Mouse (Mus musculus): Measurements from ENCODE around the gene Tssk1.

Tssk1 gene

DNA sequence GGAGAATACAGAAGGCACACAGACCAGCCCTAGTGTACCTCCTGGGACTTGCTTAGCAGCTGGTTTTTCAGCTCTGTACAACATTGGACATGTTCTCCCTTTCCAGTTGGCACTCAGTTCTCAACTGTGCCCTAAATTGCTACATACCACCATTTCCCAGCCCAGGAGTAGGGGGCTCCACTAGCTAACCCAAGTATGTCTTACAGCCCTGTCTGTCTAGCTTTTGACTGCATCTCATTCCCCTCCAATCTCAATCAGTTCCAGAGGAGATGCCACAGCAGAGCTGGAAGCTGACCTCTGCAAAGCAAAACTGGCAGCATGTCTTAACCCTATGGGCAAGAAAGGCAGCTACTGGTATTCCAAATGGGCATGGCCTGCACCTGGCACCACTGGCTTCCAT is 2.1 kb downstream of the Tssk1 start:
- DNase-seq (ENCODE audit: low read depth in 1 of 2, low spot score in 2 of 2), result no peak

DNA sequence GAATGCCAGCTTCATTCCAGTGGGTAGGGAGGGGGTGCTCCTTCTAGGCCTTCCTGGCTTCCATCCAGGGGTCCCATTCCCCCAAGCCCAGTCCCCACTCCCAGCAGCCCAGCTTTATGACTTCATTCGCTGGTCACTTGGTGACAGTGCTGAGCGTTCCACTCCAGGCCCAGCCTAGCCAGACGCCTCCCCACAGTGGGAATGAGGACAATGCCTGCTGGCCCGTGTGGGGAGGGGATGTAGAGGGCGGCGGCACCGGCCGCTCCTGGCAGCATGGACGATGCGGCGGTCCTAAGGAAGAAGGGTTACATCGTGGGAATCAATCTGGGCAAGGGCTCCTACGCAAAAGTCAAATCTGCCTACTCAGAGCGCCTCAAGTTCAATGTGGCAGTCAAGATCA is 4.4 kb downstream of the Tssk1 start, which contains the start of the genes Dgcr2 and Tssk2:
TSS of gene Dgcr2 (minus strand) at position 101 of the 400 bp plus-strand sequence.
TSS of gene Tssk2 (plus strand) at position 176 of the 400 bp plus-strand sequence.
- DNase-seq (ENCODE audit: low read depth in 1 of 2, low spot score in 2 of 2), result no peak

DNA sequence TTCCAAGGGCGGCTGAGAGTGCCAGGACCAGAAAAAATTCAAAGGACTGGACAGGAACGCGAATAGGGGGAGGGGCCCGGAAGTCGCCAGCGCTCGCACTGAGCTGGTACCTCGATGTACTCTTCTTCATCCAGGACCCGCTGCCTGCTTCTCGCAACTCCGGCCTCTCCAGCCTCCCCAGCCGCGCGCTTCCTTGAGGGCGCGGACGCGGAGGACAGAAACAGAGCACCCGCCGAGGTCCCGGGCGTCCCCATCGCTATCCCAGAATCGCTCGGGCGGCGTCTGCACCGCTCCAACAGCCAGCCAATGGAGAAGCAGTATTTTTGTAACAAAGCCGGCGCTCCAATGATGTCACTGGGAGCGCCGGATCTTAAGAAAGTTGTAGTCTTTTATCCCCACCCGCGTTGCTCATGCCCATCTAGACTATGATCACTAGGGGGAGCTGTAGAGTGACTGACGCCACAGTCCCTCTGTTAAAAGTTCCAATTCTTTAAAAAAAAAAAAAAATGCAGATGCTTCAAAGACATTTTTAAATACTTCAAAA is 17.1 kb downstream of the Tssk1 start, which contains the start of gene Ess2:
TSS of gene Ess2 (minus strand) at position 297 of the 544 bp plus-strand sequence.
- peak; percentile 71 to 83 for DNase-seq (ENCODE audit: low read depth in 1 of 2, low spot score in 2 of 2)

DNA sequence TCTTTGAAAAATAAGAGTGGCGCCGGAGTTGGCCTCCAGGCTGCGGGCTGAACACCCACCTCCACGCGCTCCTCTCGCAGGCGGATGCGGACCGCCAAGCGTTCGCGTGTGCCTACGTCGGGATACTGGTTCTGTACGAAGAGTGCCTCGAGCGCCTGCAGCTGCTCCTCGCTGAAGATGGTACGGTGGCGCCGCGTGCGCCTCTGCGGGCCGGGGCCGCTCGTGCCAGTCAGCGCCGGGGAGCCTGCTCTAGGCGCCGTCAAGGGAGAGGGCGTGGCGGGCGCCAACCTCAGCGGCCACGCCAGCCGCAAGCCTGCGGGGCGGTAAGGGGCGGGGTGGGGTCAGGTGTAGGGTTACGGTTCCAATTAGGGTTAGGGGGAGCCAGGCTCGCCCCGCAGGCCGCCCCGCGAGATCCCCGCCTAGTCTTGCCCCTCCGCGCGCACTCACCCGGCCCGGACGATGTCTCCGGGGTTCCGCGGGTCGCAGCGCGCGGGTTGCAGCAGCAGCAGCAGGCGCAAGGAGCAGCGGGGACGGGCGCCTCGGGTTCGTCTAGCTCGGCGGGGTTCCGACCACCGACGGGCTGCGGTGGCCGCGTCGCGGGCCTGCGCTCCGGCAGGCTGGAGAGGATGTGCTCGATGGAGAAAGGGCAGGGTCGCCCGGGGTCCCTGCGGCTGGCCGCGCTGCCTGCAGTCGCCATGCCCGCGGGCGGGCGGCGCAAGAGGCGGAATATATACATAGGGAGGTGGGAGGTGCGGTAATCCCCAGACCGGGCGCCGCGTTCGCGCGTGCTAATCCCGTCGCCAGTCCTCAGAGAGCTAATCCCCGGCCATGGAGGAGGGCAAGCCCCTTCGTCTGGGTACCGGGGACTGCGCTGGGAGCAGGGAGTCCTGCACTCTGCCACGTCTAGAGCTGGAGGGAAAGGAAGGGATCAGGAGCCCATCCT is 20.6 kb downstream of the Tssk1 start, which contains the start of gene Gsc2:
TSS of gene Gsc2 (minus strand) at position 753 of the 943 bp plus-strand sequence.
- no peak for DNase-seq (ENCODE audit: low read depth in 1 of 2, low spot score in 2 of 2)

DNA sequence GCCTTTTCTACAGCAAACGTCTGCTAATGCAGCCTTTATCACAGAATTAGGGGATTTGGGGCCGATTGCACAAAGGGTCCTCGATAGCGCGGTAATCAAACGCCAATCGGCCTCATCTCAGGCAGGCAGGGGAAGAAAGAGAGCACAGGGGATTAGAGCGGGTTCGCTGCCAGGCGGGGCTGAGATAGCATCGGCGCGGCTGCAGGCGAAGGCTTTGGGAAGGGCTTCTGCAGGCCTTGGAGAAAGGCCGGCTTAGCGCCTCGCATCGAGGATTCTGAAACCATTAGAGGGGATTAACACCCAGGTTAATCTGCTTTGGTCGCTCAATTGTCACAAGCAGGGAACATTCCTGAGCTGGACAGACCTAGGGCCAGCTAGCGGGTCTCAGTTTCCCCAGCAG is 26.6 kb downstream of the Tssk1 start:
- DNase-seq (ENCODE audit: low read depth in 1 of 2, low spot score in 2 of 2), result no peak

DNA sequence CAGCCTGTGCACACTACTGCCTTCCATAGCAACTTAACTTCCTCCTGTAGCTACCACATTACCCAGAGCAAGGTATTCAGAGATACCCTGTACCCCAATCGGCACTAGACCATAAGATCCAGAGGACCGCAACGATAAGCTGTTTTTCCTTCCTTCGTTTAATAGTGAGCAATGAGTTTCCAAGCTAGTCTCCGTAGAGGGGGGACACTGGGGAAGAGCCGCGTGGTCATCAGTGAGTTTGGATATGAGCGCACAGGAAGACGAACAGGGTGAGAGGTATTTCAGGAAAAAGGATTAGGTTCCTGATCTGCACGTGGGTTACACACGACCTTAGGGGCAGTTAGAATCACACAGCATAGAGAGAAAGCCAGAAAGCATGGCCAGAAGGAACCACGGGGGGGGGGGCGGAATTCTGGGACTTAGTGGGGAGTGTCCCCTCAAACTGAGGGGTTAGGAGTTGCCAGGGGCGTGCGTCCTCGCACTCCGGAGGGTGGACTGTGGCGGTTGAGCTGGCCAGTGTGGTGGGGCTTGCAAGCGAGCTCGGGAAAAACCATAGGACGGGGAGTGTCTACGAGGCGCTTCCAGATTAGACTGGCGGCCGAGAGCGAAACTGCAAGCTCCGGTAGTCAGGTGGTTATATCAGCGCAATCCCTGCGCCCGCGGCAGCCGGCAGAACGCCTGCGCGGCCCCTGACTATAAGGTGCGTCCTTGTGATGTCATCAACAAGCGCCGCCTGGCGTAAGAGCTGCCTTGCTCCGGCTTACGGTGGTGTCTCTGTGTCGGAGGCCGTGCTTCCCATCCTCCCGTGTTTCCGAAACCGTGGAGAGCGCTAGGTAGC is 27.5 kb downstream of the Tssk1 start:
- DNase-seq (ENCODE audit: low read depth in 1 of 2, low spot score in 2 of 2), result peak; percentile 66 to 89

DNA sequence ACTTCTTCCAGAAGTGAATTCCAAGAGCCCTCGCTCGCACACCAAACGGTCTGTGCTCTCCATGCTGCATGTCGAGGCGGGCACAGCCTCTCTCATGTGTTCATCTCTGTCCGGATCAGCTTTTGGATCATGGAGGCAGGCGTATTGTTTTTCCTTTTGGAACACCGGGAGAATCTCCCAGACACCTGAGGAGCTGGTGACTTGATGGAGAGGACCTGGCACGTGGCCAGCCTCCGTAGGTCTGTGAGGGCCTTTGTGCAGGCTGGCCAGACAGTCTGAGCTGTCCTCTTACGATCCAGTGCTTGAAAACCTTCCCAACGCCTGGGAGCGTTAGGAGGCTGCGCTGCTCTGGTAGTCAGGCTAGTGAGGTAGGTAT is 28.1 kb downstream of the Tssk1 start:
- DNase-seq (ENCODE audit: low read depth in 1 of 2, low spot score in 2 of 2), result no peak

DNA sequence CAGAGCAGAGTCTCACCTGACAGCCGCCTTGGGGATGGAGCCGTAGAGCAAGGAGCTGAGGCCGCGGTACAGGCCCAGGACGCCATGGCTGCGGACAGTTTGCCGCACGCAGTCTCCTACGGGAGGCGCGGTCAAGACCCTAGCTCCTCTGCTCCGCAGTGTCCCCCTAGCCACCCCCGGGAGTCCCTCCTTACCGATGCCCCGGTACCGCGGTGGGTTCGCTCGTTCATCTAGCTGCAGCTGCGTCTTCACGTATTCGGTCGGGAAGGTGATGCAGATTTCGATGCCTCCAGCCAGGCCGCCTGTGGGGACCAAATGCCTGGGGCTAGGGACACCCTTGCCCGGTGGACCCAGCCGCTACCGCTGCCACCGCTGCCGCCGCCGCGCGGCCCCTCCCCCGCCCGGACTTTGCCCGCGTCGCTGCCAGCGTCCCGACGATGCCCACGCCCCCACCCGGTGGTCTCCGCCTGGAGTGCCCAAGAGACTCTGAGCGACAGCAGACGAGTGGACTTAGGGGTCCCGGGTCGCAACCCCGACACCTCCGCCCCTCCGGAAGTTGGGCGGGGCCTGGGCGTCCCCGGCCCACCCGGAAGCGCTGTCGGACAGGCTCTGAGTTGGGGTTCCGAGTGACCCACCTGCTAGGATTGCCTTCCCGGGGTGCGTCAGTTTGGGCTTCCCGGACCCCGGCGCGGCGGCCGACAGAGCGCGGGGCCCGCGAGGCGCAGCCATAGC is 33.5 kb downstream of the Tssk1 start:
- DNase-seq (ENCODE audit: low read depth in 1 of 2, low spot score in 2 of 2), result no peak

DNA sequence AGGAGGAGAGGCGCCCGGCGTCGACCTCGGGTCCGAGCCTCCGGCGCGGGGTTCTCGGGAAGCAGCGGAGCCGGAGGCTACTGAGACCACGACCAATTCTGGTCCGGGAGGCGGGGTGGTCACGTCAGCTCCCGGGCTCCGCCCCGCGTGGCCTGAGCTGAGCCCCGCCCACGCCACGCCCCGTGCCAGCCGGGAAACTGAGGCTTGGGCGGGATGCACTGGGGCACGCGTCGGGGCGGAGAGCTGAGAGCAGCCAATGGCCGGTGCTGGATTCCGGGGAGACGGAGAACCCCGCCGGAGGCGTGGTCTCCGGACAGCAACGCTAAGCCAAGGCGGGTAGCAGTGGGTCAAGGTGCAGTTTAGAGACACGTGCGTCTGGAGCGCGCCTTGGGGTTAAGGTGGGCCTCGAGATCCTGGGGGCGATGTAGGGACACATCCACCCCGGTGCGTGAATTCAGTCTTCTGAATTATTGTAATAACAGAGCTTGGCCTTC is 34.1 kb downstream of the Tssk1 start, which contains the start of gene Slc25a1:
TSS of gene Slc25a1 (minus strand) at position 133 of the 494 bp plus-strand sequence.
- DNase-seq (ENCODE audit: low read depth in 1 of 2, low spot score in 2 of 2), result peak in 1 of 2 experiments; percentile 35

DNA sequence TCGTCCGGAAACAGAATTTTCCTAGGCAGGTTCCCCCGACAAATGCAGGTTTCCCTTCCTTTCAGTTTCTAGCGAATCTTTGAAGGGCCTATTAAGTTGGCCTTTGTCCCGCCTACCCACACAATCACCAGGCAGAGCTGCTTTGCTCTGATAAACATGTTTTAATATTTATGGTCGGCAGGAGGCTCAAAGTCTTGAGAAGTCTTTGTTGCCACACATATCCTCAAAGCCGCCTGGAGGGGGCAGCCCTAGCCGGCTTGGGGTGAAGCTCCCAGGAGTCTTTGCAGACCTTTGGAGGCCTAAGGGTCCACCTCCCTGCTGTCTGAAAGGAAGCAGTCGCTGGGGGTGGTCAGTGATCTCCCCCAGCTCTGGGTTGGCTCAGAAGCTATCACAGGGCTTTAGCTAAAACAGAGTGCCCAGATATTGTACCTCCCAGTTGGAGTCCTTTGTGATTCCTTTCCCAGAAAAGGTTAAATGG is 34.6 kb downstream of the Tssk1 start:
- DNase-seq (ENCODE audit: low read depth in 1 of 2, low spot score in 2 of 2), result peak; percentile 56 to 67

DNA sequence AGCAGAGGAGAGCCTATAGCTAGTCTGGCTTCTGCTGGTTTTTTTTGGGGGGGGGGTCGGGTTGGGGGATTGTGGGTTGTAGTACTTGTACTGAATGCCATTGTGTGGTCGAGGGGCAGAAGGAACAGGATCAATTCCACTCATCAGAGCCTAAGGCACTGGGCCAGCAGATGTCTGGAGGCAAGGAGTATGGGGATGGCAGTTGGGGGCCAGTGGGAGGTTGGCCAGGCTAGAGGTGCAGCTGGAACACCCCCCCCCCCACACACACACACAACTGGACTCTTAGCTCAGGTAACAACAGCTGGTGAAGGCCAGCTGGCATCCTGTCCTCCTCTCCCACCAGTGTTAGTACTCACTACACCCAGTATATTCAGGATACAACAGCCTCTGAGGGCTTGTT is 35.2 kb downstream of the Tssk1 start:
- DNase-seq (ENCODE audit: low read depth in 1 of 2, low spot score in 2 of 2), result no peak

DNA sequence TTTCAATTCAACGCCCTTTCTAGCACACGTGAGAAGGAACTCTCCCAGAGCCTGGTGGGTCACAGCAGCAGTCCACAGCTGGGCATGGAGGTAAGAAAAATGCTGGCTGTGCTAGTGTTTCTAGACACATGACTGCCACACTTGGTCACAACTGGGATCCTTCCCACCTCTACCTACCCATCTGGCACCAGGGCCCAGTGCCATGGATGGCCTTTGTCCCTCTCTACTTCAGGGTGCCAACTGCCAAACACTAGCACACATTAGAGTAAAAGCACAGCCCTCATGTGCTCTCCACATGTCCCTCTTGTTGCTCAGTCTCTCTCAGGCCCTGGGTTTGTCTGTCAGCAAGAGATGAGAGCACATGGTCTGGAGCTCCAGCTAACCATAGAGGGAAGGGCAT is 35.6 kb downstream of the Tssk1 start:
- no peak for DNase-seq (ENCODE audit: low read depth in 1 of 2, low spot score in 2 of 2)

DNA sequence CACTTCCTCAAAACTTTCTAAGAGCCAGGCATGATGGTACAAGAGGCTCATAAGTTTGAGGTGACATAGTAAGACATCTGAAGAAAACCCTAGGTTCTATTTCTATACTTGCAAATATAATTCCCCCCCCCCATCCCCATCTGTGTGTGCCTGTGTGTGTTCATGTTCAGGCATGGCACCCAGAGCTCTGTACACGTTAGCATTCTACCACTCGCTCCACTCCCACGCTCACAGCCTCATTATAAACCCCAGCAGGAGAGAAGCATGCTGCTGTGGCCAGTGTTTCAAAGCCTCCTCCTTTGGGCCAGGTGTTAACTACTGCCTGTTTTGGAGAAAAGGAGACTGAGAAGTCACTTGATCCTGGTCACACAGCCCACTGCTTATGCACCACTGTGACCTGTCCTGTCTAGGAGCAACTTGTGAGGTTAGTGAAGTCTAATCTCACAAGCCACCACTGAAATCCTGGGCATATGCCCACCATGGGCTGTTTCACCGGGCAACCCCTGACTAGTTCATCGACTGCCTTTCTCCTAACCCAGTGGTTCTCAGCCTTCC is 38.0 kb downstream of the Tssk1 start:
- DNase-seq (ENCODE audit: low read depth in 1 of 2, low spot score in 2 of 2), result no peak

DNA sequence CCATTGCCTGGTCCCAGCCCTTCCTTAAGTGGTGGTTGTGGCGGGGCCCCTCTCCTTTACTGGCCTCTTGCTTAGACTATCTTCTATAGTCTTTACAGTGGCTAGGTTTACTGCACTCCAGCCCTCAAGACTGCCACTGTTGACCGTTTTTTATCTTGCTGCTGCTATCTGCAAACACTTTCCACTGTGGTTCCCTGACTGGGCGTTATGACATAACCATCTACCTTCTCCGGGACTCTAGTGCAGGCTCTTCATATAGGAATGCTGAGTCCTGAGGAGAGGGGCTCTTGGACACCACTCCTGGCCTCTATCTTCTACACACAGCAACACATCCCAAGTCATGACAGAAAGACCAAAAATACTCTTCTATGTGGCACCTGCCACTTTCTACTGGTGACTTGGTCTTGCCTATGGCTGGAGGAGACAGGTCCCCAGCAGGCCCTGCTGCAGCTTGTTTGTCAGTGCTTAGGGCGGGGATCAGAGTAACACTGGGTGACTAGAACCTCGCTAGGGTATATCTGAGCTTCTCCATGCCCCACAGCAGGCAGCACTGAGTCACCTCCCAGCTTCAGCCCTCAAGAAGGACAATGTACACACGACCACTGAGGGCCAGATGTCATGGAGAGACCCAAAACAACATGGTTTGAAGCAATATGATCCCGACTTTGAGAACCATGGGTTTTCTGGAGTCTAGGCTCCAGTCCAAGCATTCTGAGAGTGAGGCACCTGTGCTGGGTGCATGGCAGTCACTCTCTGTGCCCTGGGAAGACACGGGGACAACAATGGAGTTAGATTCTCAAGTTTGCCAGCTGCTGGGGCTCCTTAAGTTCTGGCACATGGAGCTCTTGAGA is 39.8 kb downstream of the Tssk1 start:
- no peak for DNase-seq (ENCODE audit: low read depth in 1 of 2, low spot score in 2 of 2)

DNA sequence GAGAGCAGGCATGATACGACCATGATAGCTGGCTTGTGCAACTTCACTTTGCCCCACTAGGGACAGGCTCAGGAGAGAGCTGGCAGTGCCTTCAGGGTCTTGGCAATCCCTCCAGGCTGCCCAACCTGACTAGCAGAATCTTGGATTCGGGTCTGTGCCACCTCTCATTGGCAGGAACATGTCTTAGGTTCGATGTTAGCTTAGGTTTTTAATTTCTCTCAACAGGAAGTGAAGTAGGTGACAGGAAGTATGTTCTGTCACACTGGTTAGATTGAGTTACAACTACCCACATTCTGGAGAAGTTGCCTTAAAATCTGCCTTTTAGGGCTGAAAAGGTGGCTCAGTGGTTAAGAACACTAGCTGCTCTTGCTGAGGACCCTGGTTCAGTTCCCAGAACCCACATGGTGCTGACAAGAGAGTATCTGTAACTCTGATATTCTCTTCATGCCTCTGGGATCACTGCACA is 40.5 kb downstream of the Tssk1 start:
- DNase-seq (ENCODE audit: low read depth in 1 of 2, low spot score in 2 of 2), result no peak

DNA sequence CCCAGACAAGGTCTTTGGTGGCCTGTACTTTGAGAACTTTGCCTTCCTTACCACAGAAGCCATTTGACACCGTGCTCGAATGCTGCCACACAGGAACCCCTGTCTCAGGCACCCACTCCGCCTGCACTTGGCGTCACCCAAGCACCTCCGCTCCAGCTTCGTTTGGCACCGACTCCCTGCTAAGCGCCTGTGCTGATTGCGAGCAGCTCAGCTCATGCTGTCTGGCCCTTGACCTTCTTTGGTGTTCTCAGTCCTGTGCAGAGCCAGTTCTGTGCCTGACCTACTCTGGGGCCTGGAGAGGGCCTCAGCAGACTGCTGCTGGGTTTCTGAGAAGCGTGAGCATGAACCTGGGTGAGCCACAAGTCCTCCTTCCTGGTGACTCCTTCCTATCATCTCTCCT is 42.8 kb downstream of the Tssk1 start:
- no peak for DNase-seq (ENCODE audit: low read depth in 1 of 2, low spot score in 2 of 2)

DNA sequence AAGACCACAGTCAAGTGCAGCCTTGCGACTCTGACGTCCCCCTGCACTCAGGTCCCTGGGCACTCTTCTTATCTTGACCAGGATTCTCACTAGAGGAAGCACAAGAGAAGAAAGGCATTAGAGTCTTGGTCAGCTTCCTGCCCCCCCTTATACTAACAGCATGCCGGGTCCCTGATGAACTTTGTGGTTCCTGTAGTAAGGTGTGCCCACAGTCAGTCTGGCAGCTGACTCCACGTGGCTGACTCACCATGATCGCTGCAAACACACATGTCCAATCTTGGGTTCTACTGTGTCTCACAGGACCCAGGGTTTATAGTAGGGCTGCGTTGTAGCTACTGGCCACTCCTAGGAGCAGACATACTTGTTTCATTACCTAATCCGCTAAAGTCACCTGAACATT is 44.2 kb downstream of the Tssk1 start:
- DNase-seq (ENCODE audit: low read depth in 1 of 2, low spot score in 2 of 2), result no peak

DNA sequence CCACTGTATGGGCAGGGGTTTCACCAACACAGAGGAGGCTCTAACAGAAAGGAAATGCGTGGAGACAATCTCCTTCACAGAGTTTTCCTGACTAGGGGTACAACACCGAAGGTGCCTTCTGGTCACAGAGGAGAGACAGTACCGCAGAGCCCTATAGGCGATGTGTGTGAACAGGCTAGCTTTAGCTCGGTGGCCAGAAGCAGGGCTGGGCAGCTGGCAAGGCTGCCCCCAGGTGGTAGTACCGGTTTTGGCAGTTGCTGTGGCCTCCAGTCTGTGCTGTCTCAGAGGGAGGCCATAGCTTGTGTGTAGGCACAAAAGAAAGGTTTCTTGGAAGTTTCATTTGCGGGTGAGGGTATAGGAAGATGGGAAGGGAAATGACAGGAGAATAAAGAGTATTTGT is 44.8 kb downstream of the Tssk1 start:
- DNase-seq (ENCODE audit: low read depth in 1 of 2, low spot score in 2 of 2), result peak in 1 of 2 experiments; percentile 40

DNA sequence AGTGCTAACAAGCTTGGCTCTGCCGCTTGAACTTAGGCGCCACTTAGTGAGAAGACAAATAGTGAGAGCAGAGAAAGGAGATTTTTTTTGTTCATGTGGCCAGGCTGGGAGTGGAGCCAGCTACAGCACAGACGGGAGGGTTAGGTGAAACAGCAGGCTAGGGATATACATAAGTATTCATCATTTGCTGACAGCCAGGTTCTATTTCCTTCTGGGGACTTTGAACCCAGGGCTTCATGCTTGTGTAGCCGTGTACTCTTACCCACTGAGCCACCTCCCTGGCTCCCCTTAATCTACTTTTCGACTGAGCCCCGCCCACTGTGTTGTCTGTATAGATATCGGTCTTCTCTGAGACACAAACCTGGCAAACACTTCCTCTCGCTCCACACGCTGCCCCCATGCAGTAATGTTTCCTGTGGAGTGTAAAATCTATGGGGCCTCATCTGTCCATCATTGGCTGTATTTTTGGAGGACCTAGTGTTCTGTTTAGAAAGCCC is 45.3 kb downstream of the Tssk1 start:
- DNase-seq (ENCODE audit: low read depth in 1 of 2, low spot score in 2 of 2), result no peak
